Mouse (Mus musculus) liver, adult 2 months (tissue): ENCODE measurements at regions not wholly inside any gene's neighbourhood (a gene's known extent, or its start where the extent isn't known, plus 50 kb on each side); places are given as distances from the start of the nearest gene placed in this dataset.
"Not testable (repeated sequence)": the region's sequence is repeated elsewhere in the genome, so short reads cannot be mapped to it uniquely, and the experiment has no call there.

Source experiments
- DNase-seq: peaks from one replicate; pipeline ENCODE4 v3.0.0-alpha.2; 2011; ENCODE audit warnings: low read depth, low spot score; ENCODE audit errors: extremely low read depth
- H3K27ac ChIP-seq: fragments of 200-500 bp; replicated peaks from 2 replicates; pipeline ENCODE4 v1.5.1; 2012; ENCODE audit warnings: low read depth, mild to moderate bottlenecking, control low read depth, inconsistent platforms, low read length; ENCODE audit not compliant: insufficient read depth
- H3K27me3 ChIP-seq: fragments of 200-500 bp; 2 replicates; pipeline ENCODE4 v1.6.1; 2012; ENCODE audit warnings: mild to moderate bottlenecking, moderate library complexity, low read length, inconsistent platforms; ENCODE audit not compliant: control insufficient read depth, insufficient read depth
- H3K36me3 ChIP-seq: fragments of 200-500 bp; 2 replicates; pipeline ENCODE4 v1.6.1; 2012; ENCODE audit warnings: low read length, inconsistent platforms; ENCODE audit not compliant: control insufficient read depth, insufficient read depth
- H3K4me1 ChIP-seq: fragments of 200-500 bp; 2 replicates; pipeline ENCODE4 v1.6.1; 2011; ENCODE audit warnings: low read length; ENCODE audit not compliant: control insufficient read depth, insufficient read depth
- H3K4me3 ChIP-seq: fragments of 200-500 bp; 2 replicates; pipeline ENCODE4 v1.5.1; 2011; ENCODE audit warnings: low read depth, mild to moderate bottlenecking, control low read depth, low read length, moderate library complexity; ENCODE audit not compliant: insufficient read depth
- H3K79me2 ChIP-seq: fragments of 200-500 bp; 2 replicates; pipeline ENCODE4 v1.6.1; 2012; ENCODE audit warnings: inconsistent platforms, mild to moderate bottlenecking, low read length, moderate library complexity; ENCODE audit not compliant: control insufficient read depth, insufficient read depth
- H3K9ac ChIP-seq: fragments of 200-500 bp; 2 replicates; pipeline ENCODE4 v1.6.1; 2012; ENCODE audit warnings: low read depth, mild to moderate bottlenecking, control low read depth, inconsistent platforms, low read length
- CTCF ChIP-seq: fragments of 200-500 bp; IDR thresholded peaks from 2 replicates; pipeline ENCODE4 v1.5.1; 2011; ENCODE audit warnings: low read depth, low read length, control low read depth
- POLR2A ChIP-seq: fragments of 200-500 bp; IDR thresholded peaks from 2 replicates; pipeline ENCODE4 v1.6.1; 2011; ENCODE audit warnings: low read length, control low read depth; ENCODE audit not compliant: insufficient read depth; ENCODE audit errors: extremely low read depth
- WGBS: fragments of 180-500 bp; shearing (Covaris S2); methylation state at CpG from one replicate; pipeline ENCODE4 v1.1.7; 2018; 5-methylcytosine and 5-hydroxymethylcytosine counted together

- Histone ChIP-seq H3K4me3 (no peak overlapping the region), H3K4me1 (no peaks in the 10 kb centered on the region), H3K36me3 (no peaks in the 10 kb centered on the region), H3K79me2 (no peaks in the 10 kb centered on the region), H3K9ac (no peak overlapping the region), H3K27ac (no peak overlapping the region), H3K27me3 (no peaks in the 10 kb centered on the region)
- TF ChIP-seq CTCF: no peak
- no peak for TF ChIP-seq POLR2A
- no peak for DNase-seq
- 65% methylated on average over 1 of the region's 1 CpGs for WGBS
Observed at GRCm38 (mm10) chr8:30171881-30172280, 2724.4 kb downstream of the Poteg start.

DNA sequence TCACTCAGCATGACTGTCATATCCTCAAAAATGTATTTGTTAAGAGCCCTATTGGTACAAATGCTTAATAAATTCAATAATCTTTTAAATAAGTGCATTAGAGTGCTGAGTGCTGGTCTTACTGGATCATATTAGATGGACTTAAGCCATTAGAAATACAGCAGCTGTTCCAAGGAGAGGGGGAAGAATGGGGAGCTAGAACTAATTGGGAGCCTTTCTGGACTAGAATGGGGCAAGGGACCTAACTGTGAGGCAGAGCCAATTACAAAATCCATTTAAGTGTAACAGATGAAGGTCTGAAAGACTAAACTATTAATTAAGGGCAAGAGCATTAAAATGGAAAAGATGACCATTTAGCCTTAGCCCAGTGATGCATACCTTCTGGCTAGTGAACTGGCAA is 2755.3 kb downstream of the Poteg start:
- H3K27ac ChIP-seq, H3K36me3 ChIP-seq, H3K79me2 ChIP-seq: not testable (repeated sequence)

GRCm38 (mm10) chr8:30227354-30227753 is 2779.9 kb downstream of the Poteg start:
- DNase-seq: no peak
- H3K79me2 ChIP-seq: no peaks in the 10 kb centered on the region

More for the DNA sequence above, 2755.3 kb downstream of the Poteg start:
- not testable (repeated sequence) for H3K27me3 ChIP-seq, H3K4me1 ChIP-seq, H3K4me3 ChIP-seq, DNase-seq, H3K9ac ChIP-seq

GRCm38 (mm10) chr8:30233266-30233665 is 2785.8 kb downstream of the Poteg start:
- no peaks in the 10 kb centered on the region for H3K4me1 ChIP-seq
- WGBS: 50% methylated on average over 1 of the region's 1 CpGs
- DNase-seq: no peak
- no peak overlapping the region for H3K27ac ChIP-seq
- no peak for TF ChIP-seq POLR2A
- no peak for TF ChIP-seq CTCF
- H3K4me3 ChIP-seq: no peak overlapping the region
- no peak overlapping the region for H3K9ac ChIP-seq
- H3K79me2 ChIP-seq: no peaks in the 10 kb centered on the region
- H3K36me3 ChIP-seq: no peaks in the 10 kb centered on the region
- H3K27me3 ChIP-seq: no peaks in the 10 kb centered on the region

More at GRCm38 (mm10) chr8:30227354-30227753, 2779.9 kb downstream of the Poteg start:
- H3K27ac ChIP-seq: no peak overlapping the region
- 90% methylated on average over 5 of the region's 5 CpGs for WGBS
- H3K4me1 ChIP-seq: no peaks in the 10 kb centered on the region
- H3K9ac ChIP-seq: no peak overlapping the region
- H3K4me3 ChIP-seq: no peak overlapping the region
- H3K27me3 ChIP-seq: no peaks in the 10 kb centered on the region
- TF ChIP-seq CTCF (no peak), POLR2A (no peak)
- no peaks in the 10 kb centered on the region for H3K36me3 ChIP-seq

DNA sequence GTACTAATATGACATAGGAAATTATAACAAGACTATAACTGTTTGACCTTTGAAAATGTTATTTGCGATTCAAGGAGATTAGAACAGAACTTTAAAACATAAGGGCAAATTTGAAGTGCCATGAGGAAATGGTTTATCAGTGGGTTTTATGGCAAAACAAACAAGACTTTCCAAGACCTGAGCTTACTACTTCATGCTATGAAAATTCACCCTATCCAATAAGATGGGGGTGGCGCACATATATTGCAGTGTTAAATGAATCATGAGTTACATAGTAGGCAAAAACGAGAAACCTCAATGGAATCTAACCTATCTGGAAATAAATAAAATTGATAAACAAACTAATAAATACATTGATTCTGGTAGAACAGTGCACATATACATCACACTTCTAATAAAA is 2804.3 kb downstream of the Poteg start:
- no peak for DNase-seq
- TF ChIP-seq POLR2A: no peak
- TF ChIP-seq CTCF: no peak
- Histone ChIP-seq H3K4me1 (no peaks in the 10 kb centered on the region), H3K79me2 (no peaks in the 10 kb centered on the region), H3K27me3 (no peaks in the 10 kb centered on the region), H3K27ac (no peak overlapping the region), H3K36me3 (no peaks in the 10 kb centered on the region), H3K9ac (no peak overlapping the region), H3K4me3 (no peak overlapping the region)
- 79% methylated on average over 3 of the region's 3 CpGs for WGBS

DNA sequence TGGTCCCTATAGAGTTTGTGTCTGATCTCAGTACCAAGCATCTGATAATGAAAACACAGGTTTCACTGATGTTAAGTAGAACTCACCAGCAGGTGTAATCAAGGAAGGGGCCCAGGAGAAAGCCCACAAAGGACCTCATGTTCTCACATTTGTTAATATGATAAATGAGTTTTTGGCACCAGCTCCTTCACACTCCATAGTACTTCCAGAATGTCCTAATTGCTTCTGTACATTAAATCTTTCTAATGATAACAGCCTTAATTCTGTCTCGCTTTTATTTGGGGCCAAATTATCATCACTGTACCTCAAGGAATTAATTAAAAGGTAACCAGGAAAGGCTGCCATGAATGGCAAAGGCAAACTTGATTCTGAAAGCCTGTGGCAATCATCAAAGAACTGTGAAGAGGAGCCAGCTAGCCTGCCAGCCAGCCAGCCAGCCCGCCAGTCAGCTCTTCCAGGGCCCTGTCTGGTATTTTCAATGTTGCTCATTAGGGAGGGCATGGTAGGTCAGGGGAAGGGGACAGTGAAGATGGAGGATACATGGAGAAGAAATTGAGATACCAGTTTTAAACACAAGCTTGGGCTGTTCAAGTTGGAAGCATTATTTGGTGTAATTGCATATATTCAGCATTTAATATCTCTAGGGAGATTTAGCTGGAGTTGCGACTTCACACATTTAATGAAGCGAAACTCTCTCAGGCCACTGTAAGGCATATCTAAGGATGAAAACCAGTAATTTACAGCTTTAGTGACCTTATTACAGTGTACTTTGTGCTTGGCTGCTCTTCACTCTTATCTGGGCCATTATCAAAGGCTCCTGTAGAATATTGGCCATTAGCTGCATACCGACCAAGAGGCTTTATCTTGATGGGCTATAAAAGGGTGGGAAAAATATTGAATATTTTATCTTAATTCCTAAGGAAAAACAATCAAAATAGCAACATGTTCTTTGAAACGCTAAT is 2822.8 kb downstream of the Poteg start:
- no peak for DNase-seq
- Histone ChIP-seq H3K79me2 (no peaks in the 10 kb centered on the region), H3K4me3 (no peak overlapping the region), H3K27ac (no peak overlapping the region), H3K4me1 (no peaks in the 10 kb centered on the region), H3K27me3 (no peaks in the 10 kb centered on the region), H3K9ac (no peak overlapping the region), H3K36me3 (no peaks in the 10 kb centered on the region)
- WGBS: 86% methylated on average over 6 of the region's 6 CpGs
- TF ChIP-seq POLR2A (no peak), CTCF (no peak)
